Mouse (Mus musculus) heart, adult 2 months (tissue): ENCODE data around the gene Rmnd5b.

Source experiments
- CTCF ChIP-seq: fragments of 200-600 bp; IDR thresholded peaks from 2 replicates; pipeline ENCODE4 v1.8.1; 2022; ENCODE audit warnings: antibody characterized with exemption, mild to moderate bottlenecking, moderate library complexity
- EP300 ChIP-seq: fragments of 200-500 bp; IDR thresholded peaks from 2 replicates; pipeline ENCODE4 v1.6.1; 2011; ENCODE audit warnings: low read depth, low read length, control low read depth; ENCODE audit not compliant: insufficient read depth
- POLR2A ChIP-seq: fragments of 200-500 bp; IDR thresholded peaks from 2 replicates; pipeline ENCODE4 v1.6.1; 2011; ENCODE audit warnings: mild to moderate bottlenecking, low read depth, low read length, control low read depth; ENCODE audit not compliant: insufficient read depth

DNA sequence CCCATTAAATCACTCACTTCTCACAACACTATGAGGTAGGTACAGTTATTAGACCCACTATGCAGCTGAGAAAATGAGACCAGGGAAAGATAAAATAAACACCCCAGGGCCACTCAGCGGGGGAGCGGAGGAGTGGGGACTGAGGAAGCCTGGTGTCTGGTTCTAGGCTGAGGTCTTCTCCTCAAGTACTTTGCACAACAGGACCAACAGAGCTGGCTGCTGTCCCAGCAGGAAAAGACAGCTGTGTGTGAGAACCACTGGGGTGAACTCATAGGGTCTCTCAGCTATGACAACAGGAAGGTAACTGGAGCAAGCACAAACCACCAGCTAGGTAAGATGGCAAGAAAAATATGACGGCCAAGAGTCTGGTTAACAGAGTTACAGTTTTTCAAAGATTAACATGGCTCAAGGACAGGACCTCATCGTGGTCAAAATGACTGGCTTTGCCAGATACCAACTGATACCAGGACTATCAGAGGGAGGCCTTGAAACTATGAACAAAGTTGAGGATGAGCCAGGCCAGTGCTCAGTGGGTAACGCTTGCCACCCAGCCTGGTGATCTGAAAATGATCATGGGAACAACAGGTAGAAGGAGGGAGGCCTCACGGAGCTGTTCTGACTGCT is 3.5 kb downstream of the Rmnd5b start:
- no peak for TF ChIP-seq CTCF
- TF ChIP-seq POLR2A = no peak
- TF ChIP-seq EP300 = no peak
